Mouse (Mus musculus) limb, embryonic 12.5 days (tissue): ENCODE results near the gene Foxb2. TPM values are rescaled to one million over a fixed set of nuclear protein-coding genes. Genes with fewer than 3 reads are reported as not detected.
"Not testable (repeated sequence)": the region's sequence is repeated elsewhere in the genome, so short reads cannot be mapped to it uniquely, and the experiment has no call there.

Source experiments
- ATAC-seq: fragments of 200-750 bp; cut with Nextera tagmentation; 2 replicates; pipeline ENCODE4 v1.8.0; 2017; ENCODE audit warnings: low read depth, moderate TSS enrichment; ENCODE audit not compliant: insufficient number of reproducible peaks, insufficient read depth, low FRiP score, low TSS enrichment
- H3K27ac ChIP-seq: fragments of 300-500 bp; sonication (generic); 2 replicates; pipeline ENCODE4 v1.5.1; 2016; ENCODE audit warnings: mild to moderate bottlenecking, moderate library complexity
- H3K27me3 ChIP-seq: fragments of 300-500 bp; sonication (generic); 2 replicates; pipeline ENCODE4 v1.6.1; 2016; ENCODE audit warnings: mild to moderate bottlenecking, moderate library complexity
- H3K36me3 ChIP-seq: fragments of 300-500 bp; sonication (generic); 2 replicates; pipeline ENCODE4 v1.6.1; 2016; ENCODE audit warnings: mild to moderate bottlenecking, moderate library complexity
- H3K4me1 ChIP-seq: fragments of 300-500 bp; sonication (generic); replicated peaks from 2 replicates; pipeline ENCODE4 v1.6.1; 2016
- H3K4me2 ChIP-seq: fragments of 300-500 bp; sonication (generic); 2 replicates; pipeline ENCODE4 v1.6.1; 2016; ENCODE audit warnings: mild to moderate bottlenecking, moderate library complexity
- H3K4me3 ChIP-seq: fragments of 300-500 bp; sonication (generic); replicated peaks from 2 replicates; pipeline ENCODE4 v1.5.1; 2016; ENCODE audit warnings: mild to moderate bottlenecking
- H3K9ac ChIP-seq: fragments of 300-500 bp; sonication (generic); replicated peaks from 2 replicates; pipeline ENCODE4 v1.6.1; 2016; ENCODE audit warnings: mild to moderate bottlenecking, moderate library complexity
- H3K9me3 ChIP-seq: fragments of 300-500 bp; sonication (generic); 2 replicates; pipeline ENCODE4 v1.6.1; 2016; ENCODE audit warnings: mild to moderate bottlenecking, moderate library complexity
- WGBS: fragments of 180-500 bp; shearing (Covaris S2); methylation state at CpG from one replicate; pipeline ENCODE4 v1.1.7; 2016; 5-methylcytosine and 5-hydroxymethylcytosine counted together
- polyA plus RNA-seq: library from polyadenylated mRNA; unstranded; fragments of >200 nt; fragmentation: Nextera tagmentation; extraction: Ambion mirVana; gene quantifications from 2 replicates; pipeline ENCODE4 v1.2.1, GENCODE M21; 2016

Gene Foxb2
- polyA plus RNA-seq, 1 experiment from 2014 or later: not detected

DNA sequence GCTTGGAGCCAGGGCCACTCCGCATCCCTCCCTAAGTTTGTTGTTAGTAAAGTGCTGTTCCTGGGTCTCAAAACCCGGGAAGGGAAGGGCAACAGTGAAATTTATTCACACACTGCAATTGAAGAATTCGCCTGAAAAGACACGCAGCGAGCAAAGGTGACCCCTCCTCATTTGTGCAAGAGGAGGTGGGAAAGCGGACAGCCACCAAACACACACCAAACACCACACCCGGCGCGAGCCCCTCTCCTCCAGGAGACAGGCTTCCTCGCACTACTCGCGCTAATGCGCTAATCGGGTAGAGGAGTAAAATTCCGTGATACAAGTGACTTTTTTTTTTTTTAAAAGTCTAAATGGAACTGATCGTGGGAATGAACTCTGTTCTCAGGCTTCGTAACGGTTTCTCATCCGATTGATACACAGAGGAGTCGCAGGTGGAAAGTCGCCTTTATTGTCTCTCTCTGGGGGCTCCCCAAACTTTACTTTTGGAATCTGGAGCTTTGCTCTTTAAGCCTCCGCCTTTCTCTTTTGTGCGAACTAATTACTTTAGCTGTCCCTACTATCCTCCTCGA, 2.3 kb downstream of the Foxb2 start:
- Histone ChIP-seq H3K4me2 (no peak overlapping the region), H3K27me3 (peaks cover 93% of the 10 kb centered on the region), H3K9me3 (no peaks in the 10 kb centered on the region), H3K27ac (no peak overlapping the region), H3K36me3 (no peaks in the 10 kb centered on the region), H3K4me1 (peaks cover 32% of the 10 kb centered on the region), H3K9ac (no peak overlapping the region), H3K4me3 (no peak overlapping the region)
- no peak for ATAC-seq
- under 1% methylated on average over 24 of the region's 24 CpGs for WGBS

DNA sequence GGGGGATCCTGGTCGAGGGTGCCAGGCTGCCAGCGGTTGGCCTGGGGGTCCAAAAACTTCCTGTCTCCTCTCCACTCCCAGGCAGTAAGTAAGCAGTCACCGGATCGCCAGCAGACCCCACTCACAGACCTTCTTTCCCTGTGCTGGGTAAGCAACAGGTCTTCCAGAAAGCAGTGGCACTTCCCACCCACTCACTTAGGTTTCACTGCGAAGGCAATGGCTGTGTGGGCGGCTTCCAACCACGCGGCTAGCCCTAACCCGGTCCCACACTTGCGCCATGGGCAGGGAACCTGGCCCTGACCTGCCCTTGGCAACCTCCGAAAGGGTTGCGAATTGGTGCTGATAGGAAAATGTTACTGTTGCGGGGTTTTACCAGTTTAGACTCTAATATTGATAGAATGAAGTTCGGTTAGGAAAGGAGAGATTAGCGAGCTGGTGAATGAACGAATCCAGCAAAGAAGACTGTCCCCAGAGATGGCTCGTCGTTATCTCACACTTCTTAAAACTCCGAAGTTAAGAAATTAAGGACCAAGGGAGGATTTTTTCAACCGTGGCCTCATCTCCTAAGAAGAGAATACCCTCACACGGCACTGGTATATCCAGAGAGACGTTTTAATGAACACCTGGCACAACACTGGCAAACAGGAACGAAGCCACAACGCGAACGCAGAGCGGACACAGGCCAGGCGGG, 3.0 kb downstream of the Foxb2 start:
- Histone ChIP-seq H3K9me3 (no peaks in the 10 kb centered on the region), H3K4me2 (no peak overlapping the region), H3K27ac (no peak overlapping the region), H3K9ac (no peak overlapping the region), H3K4me3 (no peak overlapping the region), H3K36me3 (no peaks in the 10 kb centered on the region), H3K4me1 (peaks cover 26% of the 10 kb centered on the region), H3K27me3 (peaks cover 89% of the 10 kb centered on the region)
- WGBS: under 1% methylated on average over 28 of the region's 28 CpGs
- ATAC-seq: no peak

DNA sequence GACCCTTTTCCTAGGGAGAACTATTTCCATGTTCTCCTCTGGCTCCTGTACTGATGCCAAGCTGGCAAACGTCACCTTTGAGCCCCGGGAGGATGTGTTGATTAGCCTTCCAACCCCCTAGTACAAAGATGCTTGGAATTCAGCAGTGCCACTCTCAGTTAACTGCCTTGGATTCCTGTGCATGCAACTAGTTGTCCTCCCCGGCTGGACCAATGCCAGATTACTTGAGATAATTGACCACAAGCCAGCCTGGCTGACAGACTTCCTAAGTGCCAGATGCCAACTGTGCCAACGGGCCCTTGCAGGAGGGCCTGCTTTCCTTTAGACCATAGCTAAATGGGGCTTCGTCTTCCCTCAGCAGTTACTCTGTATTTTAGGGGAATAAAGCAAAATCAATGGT, 5.1 kb downstream of the Foxb2 start:
- no peak overlapping the region for H3K27ac ChIP-seq
- ATAC-seq: no peak
- no peaks in the 10 kb centered on the region for H3K9me3 ChIP-seq
- no peak overlapping the region for H3K4me3 ChIP-seq
- H3K4me1 ChIP-seq: peaks cover 15% of the 10 kb centered on the region
- no peak overlapping the region for H3K9ac ChIP-seq
- no peak overlapping the region for H3K4me2 ChIP-seq
- peaks cover 77% of the 10 kb centered on the region for H3K27me3 ChIP-seq
- no peaks in the 10 kb centered on the region for H3K36me3 ChIP-seq
- WGBS: 28% methylated on average over 5 of the region's 5 CpGs

DNA sequence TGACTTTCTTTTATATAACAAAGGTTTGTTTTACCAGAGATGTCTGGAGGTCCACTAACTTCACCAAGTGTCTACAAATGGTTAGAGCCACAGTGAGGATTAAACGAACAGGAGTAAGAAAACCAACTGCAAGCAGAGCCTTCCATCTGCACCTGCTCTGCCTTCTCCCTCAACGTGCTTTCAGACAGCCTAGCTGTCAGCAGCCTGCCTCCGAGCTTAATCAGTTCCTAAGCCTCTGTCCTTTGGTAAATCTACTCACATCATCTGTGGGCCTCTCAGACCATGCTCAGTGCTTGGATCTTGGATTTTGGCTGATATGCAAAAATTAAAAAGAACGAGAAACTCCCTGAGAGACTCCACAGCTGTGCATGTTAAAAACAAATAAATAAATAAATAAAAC, 15.0 kb downstream of the Foxb2 start:
- no peak overlapping the region for H3K4me3 ChIP-seq
- H3K4me2 ChIP-seq: no peak overlapping the region
- no peaks in the 10 kb centered on the region for H3K4me1 ChIP-seq
- ATAC-seq: no peak
- 55% methylated on average over 4 of the region's 4 CpGs for WGBS
- no peaks in the 10 kb centered on the region for H3K36me3 ChIP-seq
- peaks cover 14% of the 10 kb centered on the region for H3K27me3 ChIP-seq
- no peaks in the 10 kb centered on the region for H3K9me3 ChIP-seq
- H3K27ac ChIP-seq: no peak overlapping the region
- H3K9ac ChIP-seq: no peak overlapping the region

DNA sequence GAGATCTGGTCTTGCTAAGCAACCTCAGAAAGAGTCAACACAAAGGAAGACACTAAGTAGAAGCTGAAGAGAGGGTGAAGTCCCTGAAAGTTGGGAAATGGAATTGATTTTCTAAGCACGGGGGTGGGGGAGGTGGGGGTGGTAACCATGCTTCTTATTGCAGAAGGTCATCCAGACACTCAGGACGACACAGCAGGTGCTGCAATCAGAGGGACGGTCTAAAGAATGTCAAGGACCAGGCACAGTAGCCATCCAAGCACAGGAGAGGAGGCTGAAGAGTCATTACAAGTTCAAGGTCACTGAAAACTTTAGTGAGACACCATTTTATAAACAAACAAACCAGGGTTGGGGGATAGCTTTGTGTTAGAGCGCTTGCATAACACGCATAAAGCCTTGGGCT, 16.9 kb downstream of the Foxb2 start:
- H3K9ac ChIP-seq: no peak overlapping the region
- no peaks in the 10 kb centered on the region for H3K9me3 ChIP-seq

DNA sequence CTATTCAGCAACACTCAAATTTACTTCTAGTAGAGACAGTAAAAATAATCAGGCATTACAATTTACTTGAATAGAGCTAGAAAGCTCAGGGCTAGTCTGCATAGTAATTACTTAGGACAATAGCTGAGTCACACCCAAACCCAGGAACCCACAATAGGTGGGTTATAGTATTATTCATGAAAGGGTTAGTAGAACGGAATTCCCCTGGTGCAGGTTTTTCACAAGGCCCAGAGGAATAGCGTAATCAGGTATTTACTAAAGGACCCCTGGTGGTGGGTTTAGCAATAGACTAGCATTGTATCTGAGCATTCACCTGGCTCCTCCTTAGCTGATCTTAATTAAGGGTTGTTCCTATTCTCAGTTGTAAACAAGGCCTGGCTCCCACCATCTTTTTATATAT, 29.5 kb downstream of the Foxb2 start:
- H3K27me3 ChIP-seq, H3K4me3 ChIP-seq, H3K36me3 ChIP-seq, H3K9me3 ChIP-seq, H3K9ac ChIP-seq, H3K4me2 ChIP-seq, H3K4me1 ChIP-seq, H3K27ac ChIP-seq, ATAC-seq: not testable (repeated sequence)
- WGBS: 96% methylated on average over 2 of the region's 2 CpGs

More for the DNA sequence above, 16.9 kb downstream of the Foxb2 start:
- H3K4me2 ChIP-seq: no peak overlapping the region
- H3K36me3 ChIP-seq: no peaks in the 10 kb centered on the region
- H3K4me3 ChIP-seq: no peak overlapping the region
- H3K27me3 ChIP-seq: peaks cover 3% of the 10 kb centered on the region; the same call in 1 of the 2 replicates
- H3K27ac ChIP-seq: no peak overlapping the region
- 76% methylated on average over 5 of the region's 5 CpGs for WGBS
- no peak for ATAC-seq
- no peaks in the 10 kb centered on the region for H3K4me1 ChIP-seq

DNA sequence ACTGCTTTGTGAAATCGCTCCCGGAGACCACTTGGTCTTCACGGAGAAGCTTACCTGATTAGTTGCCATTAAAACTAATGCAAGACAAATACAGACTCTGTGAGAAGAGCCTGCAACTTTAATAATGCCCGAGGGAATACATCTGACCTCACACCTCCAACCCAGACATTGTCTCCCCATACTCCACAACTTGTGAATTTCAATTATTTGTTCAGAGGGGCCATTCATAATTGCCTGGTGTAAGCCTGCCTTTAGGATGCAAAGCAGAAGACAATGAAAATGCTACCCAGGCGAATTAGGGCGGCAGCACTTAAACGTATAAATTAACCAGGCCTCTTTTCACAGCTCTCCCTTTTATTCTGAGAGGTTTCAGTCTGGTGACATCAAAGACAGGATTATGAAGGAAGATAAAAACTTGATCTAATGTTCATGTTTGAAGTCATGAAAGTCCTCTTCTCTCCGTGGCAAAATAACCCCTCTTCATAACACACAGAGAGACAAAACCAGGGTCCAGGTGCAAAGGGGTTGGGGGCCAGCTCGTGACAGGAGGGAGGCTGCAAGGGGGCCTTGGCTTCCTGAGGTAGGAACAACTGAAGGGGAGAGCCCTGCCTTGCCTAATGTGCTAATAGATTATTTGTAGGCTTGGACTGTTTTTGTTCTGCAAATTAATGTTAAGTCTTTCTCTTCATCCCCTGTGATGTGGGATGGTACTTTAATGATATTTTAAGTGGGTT, 31.9 kb downstream of the Foxb2 start:
- WGBS: 24% methylated on average over 9 of the region's 9 CpGs
- no peak overlapping the region for H3K9ac ChIP-seq
- H3K4me2 ChIP-seq: no peak overlapping the region
- H3K27me3 ChIP-seq: no peaks in the 10 kb centered on the region
- no peaks in the 10 kb centered on the region; the same call in 1 of the 2 replicates for H3K4me1 ChIP-seq
- no peak overlapping the region for H3K4me3 ChIP-seq
- ATAC-seq: no peak
- no peaks in the 10 kb centered on the region for H3K36me3 ChIP-seq
- H3K9me3 ChIP-seq: no peaks in the 10 kb centered on the region
- H3K27ac ChIP-seq: no peak overlapping the region

DNA sequence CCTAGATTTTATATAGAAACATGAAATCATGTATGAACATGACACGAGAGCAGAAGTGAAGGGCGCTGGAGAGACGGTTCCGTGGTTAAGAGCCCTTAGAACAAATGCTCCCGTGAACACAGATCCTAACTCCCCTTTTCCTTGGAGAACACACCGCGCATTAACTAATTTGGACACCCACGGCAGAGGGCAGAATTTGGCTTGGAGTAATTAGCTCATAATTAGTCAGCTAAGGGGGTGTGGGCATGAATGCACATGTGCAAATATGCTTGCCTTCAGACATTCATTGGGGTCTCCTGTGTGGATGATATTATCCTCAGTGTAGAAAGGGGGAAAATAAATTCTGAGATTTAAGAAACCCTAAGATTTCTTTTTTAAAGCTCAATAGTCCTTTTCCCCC, 32.6 kb downstream of the Foxb2 start:
- WGBS: 84% methylated on average over 8 of the region's 8 CpGs
- Histone ChIP-seq H3K4me2 (no peak overlapping the region), H3K27me3 (no peaks in the 10 kb centered on the region), H3K9ac (no peak overlapping the region), H3K4me1 (no peaks in the 10 kb centered on the region; the same call in 1 of the 2 replicates), H3K4me3 (no peak overlapping the region), H3K9me3 (no peaks in the 10 kb centered on the region), H3K27ac (no peak overlapping the region), H3K36me3 (no peaks in the 10 kb centered on the region)
- no peak for ATAC-seq

DNA sequence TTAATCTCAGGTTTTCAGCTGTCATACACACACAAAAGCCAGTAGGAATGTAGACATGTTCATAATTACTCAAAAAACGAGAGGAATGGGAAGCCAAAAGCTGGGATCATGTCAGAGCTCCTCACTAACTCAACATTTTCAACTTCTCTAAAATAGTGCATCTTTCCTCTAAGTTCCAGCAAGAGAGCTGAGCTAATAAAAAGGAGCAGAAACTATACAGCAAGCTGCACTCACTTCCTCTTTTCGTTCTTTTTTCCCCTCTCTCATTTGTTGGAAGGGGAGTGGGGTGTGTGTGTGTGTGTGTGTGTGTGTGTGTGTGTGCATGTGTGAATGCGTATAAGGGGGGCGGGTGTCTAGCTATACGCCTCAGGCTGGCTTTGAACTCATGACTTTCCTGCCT, 45.9 kb downstream of the Foxb2 start:
- Histone ChIP-seq H3K4me2 (no peak overlapping the region), H3K9ac (no peak overlapping the region), H3K27ac (no peak overlapping the region), H3K4me3 (no peak overlapping the region), H3K36me3 (no peaks in the 10 kb centered on the region), H3K9me3 (no peaks in the 10 kb centered on the region), H3K4me1 (no peaks in the 10 kb centered on the region), H3K27me3 (no peaks in the 10 kb centered on the region)
- WGBS: 78% methylated on average over 5 of the region's 5 CpGs
- ATAC-seq: no peak

DNA sequence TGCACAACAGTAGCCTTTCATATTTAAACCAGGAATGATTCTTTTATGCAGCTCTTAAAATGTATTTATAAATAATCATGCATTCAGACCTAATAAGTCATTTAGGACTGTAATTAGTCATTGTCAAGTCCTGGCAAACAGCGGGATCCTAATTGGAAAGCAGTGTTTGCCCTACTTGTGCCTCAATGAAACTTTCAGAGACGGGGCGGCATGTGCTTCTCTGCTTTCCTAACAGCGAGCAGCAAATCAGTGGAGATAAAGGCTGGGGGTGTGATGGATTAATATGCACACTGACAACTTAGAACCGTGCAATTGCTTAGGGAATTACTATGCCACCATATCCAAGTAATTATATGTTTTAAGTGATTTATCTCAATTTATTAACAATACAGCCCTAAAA, 48.4 kb downstream of the Foxb2 start:
- ATAC-seq: no peak
- Histone ChIP-seq H3K4me2 (no peak overlapping the region), H3K4me3 (no peak overlapping the region), H3K27ac (no peak overlapping the region), H3K4me1 (no peaks in the 10 kb centered on the region), H3K9me3 (no peaks in the 10 kb centered on the region), H3K9ac (no peak overlapping the region), H3K36me3 (no peaks in the 10 kb centered on the region), H3K27me3 (no peaks in the 10 kb centered on the region)
- WGBS: 59% methylated on average over 5 of the region's 5 CpGs
